Mouse (Mus musculus) limb, embryonic 12.5 days (tissue): Measurements from ENCODE around the gene Btbd35f17. TPM values are rescaled to one million over a fixed set of nuclear protein-coding genes. Genes with fewer than 3 reads are reported as not detected.
"Not testable (repeated sequence)": the region's sequence is repeated elsewhere in the genome, so short reads cannot be mapped to it uniquely, and the experiment has no call there.

Source experiments
- ATAC-seq: fragments of 200-750 bp; cut with Nextera tagmentation; 2 replicates; pipeline ENCODE4 v1.8.0; 2017; ENCODE audit warnings: low read depth, moderate TSS enrichment; ENCODE audit not compliant: insufficient number of reproducible peaks, insufficient read depth, low FRiP score, low TSS enrichment
- H3K27ac ChIP-seq: fragments of 300-500 bp; sonication (generic); 2 replicates; pipeline ENCODE4 v1.5.1; 2016; ENCODE audit warnings: mild to moderate bottlenecking, moderate library complexity
- H3K27me3 ChIP-seq: fragments of 300-500 bp; sonication (generic); 2 replicates; pipeline ENCODE4 v1.6.1; 2016; ENCODE audit warnings: mild to moderate bottlenecking, moderate library complexity
- H3K36me3 ChIP-seq: fragments of 300-500 bp; sonication (generic); 2 replicates; pipeline ENCODE4 v1.6.1; 2016; ENCODE audit warnings: mild to moderate bottlenecking, moderate library complexity
- H3K4me1 ChIP-seq: fragments of 300-500 bp; sonication (generic); replicated peaks from 2 replicates; pipeline ENCODE4 v1.6.1; 2016
- H3K4me2 ChIP-seq: fragments of 300-500 bp; sonication (generic); 2 replicates; pipeline ENCODE4 v1.6.1; 2016; ENCODE audit warnings: mild to moderate bottlenecking, moderate library complexity
- H3K4me3 ChIP-seq: fragments of 300-500 bp; sonication (generic); replicated peaks from 2 replicates; pipeline ENCODE4 v1.5.1; 2016; ENCODE audit warnings: mild to moderate bottlenecking
- H3K9ac ChIP-seq: fragments of 300-500 bp; sonication (generic); replicated peaks from 2 replicates; pipeline ENCODE4 v1.6.1; 2016; ENCODE audit warnings: mild to moderate bottlenecking, moderate library complexity
- H3K9me3 ChIP-seq: fragments of 300-500 bp; sonication (generic); 2 replicates; pipeline ENCODE4 v1.6.1; 2016; ENCODE audit warnings: mild to moderate bottlenecking, moderate library complexity
- WGBS: fragments of 180-500 bp; shearing (Covaris S2); methylation state at CpG from one replicate; pipeline ENCODE4 v1.1.7; 2016; 5-methylcytosine and 5-hydroxymethylcytosine counted together
- polyA plus RNA-seq: library from polyadenylated mRNA; unstranded; fragments of >200 nt; fragmentation: Nextera tagmentation; extraction: Ambion mirVana; gene quantifications from 2 replicates; pipeline ENCODE4 v1.2.1, GENCODE M21; 2016

The Btbd35f17 gene
- not detected in 2 replicates for polyA plus RNA-seq

DNA sequence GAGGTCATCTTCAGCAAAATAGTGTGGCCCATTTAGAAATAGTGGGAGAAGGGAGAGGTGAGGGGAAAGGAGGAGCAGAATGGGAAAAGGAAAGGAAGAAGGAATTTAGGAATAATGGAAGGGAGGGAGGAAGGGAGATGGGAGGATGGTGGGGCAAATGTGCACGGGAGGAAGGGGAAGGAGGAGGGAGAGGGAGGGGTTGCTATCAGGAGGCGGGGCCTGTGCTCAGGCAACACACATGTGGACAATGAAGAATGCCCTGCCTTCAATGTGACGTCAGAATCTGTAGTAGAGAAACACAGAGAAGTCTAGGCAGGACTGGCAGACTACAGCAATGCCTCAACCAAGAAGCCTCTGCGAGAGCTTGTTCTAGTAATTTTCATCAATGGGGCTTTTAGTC is at the start of gene Btbd35f17:
Btbd35f17 (plus strand) TSS at position 301 of the 400 bp plus-strand sequence.
- WGBS = 85% methylated on average over 2 of the region's 4 CpGs
- H3K9ac ChIP-seq = not testable (repeated sequence)

More for the DNA sequence above, at the start of gene Btbd35f17:
- H3K4me1 ChIP-seq, H3K4me3 ChIP-seq, H3K27ac ChIP-seq, ATAC-seq, H3K27me3 ChIP-seq, H3K9me3 ChIP-seq, H3K4me2 ChIP-seq, H3K36me3 ChIP-seq: not testable (repeated sequence)

Other genes starting within 250 kb of the Btbd35f17 start
- not detected in 2 replicates for gene Btbd35f28, start 174.1 kb upstream of the Btbd35f17 start, polyA plus RNA-seq
- not detected in 2 replicates for gene Btbd35f20, start 79.4 kb upstream of the Btbd35f17 start, polyA plus RNA-seq